Mouse (Mus musculus) CH12.LX (cell line): ENCODE data around the gene Anxa11.

Source experiments
- CTCF ChIP-seq, 2 experiments: IDR thresholded peaks in 1 of 2; conservative IDR thresholded peaks in 1 of 2; 2 replicates each; pipeline ENCODE4 v1.5.1; 2011 to 2012; ENCODE audit warnings: low read depth in 2 of 2, low read length in 2 of 2, improper control_type of control experiment in 1 of 2, inconsistent platforms in 1 of 2, mild to moderate bottlenecking in 1 of 2, moderate library complexity in 1 of 2
- E2F4 ChIP-seq: IDR thresholded peaks from 2 replicates; pipeline ENCODE4 v1.6.1; 2011; ENCODE audit warnings: low read depth, low read length, improper control_type of control experiment; ENCODE audit not compliant: insufficient replicate concordance
- EP300 ChIP-seq: IDR thresholded peaks from 2 replicates; pipeline ENCODE4 v1.6.1; 2011; ENCODE audit warnings: low read length, improper control_type of control experiment
- ETS1 ChIP-seq: conservative IDR thresholded peaks from 2 replicates; pipeline ENCODE4 v1.6.1; 2012; ENCODE audit warnings: low read depth, mild to moderate bottlenecking, inconsistent platforms, low read length, improper control_type of control experiment, moderate library complexity
- MAX ChIP-seq: IDR thresholded peaks from 2 replicates; pipeline ENCODE4 v1.6.1; 2011; ENCODE audit warnings: low read length, improper control_type of control experiment
- NELFE ChIP-seq: IDR thresholded peaks from 2 replicates; pipeline ENCODE4 v1.6.1; 2011; ENCODE audit warnings: low read depth, low read length, improper control_type of control experiment
- POLR2A ChIP-seq: IDR thresholded peaks from 2 replicates; pipeline ENCODE4 v1.6.1; 2011; ENCODE audit warnings: low read depth, mild to moderate bottlenecking, improper control_type of control experiment, low read length
- TCF12 ChIP-seq: IDR thresholded peaks from 2 replicates; pipeline ENCODE4 v1.6.1; 2014; ENCODE audit warnings: low read depth, mild to moderate bottlenecking, inconsistent platforms, low read length, improper control_type of control experiment
- UBTF ChIP-seq: IDR thresholded peaks from 2 replicates; pipeline ENCODE4 v1.6.1; 2012; ENCODE audit warnings: low read depth, mild to moderate bottlenecking, inconsistent platforms, low read length, improper control_type of control experiment, moderate library complexity
- ZKSCAN1 ChIP-seq: IDR thresholded peaks from 2 replicates; pipeline ENCODE4 v1.6.1; 2012; ENCODE audit warnings: low read depth, inconsistent platforms, low read length, improper control_type of control experiment, borderline replicate concordance

GRCm38 (mm10) chr14:25796619-25797018 is 45.3 kb upstream of the Anxa11 start:
- TF ChIP-seq POLR2A: no peak
- TF ChIP-seq TCF12: no peak
- TF ChIP-seq CTCF (conservative IDR thresholded peaks at IDR 0.05 in 1 of 2, IDR thresholded peaks at IDR 0.05 in 1 of 2; ENCODE audit: low read depth in 2 of 2, low read length in 2 of 2): no peak
- TF ChIP-seq ZKSCAN1: no peak
- no peak for TF ChIP-seq ETS1
- TF ChIP-seq EP300: no peak
- no peak for TF ChIP-seq E2F4
- TF ChIP-seq UBTF: no peak
- TF ChIP-seq MAX: no peak
- TF ChIP-seq NELFE: no peak
